Mouse (Mus musculus) kidney, postnatal 0 days (tissue): ENCODE data around the gene Cyp2a4. TPM values are rescaled to one million over a fixed set of nuclear protein-coding genes. Genes with fewer than 3 reads are reported as not detected.
"Not testable (repeated sequence)": the region's sequence is repeated elsewhere in the genome, so short reads cannot be mapped to it uniquely, and the experiment has no call there.

Experiments used
- ATAC-seq: fragments of 200-750 bp; cut with Nextera tagmentation; replicated peaks from 2 replicates; pipeline ENCODE4 v1.8.0; 2017; ENCODE audit warnings: low read depth, moderate number of reproducible peaks, moderate TSS enrichment, moderate library complexity; ENCODE audit not compliant: low FRiP score
- DNase-seq: peaks from one replicate; pipeline ENCODE4 v3.0.0-alpha.2; 2016; ENCODE audit warnings: low spot score
- H3K27ac ChIP-seq: fragments of 300-500 bp; sonication (generic); 2 replicates; pipeline ENCODE4 v1.5.1; 2014; ENCODE audit warnings: mild to moderate bottlenecking
- H3K27me3 ChIP-seq: fragments of 300-500 bp; sonication (generic); 2 replicates; pipeline ENCODE4 v1.6.1; 2014; ENCODE audit warnings: low read length, mixed read lengths; ENCODE audit not compliant: insufficient read depth
- H3K36me3 ChIP-seq: fragments of 300-500 bp; sonication (generic); 2 replicates; pipeline ENCODE4 v1.6.1; 2014; ENCODE audit warnings: low read length, mixed read lengths; ENCODE audit not compliant: insufficient read depth
- H3K4me1 ChIP-seq: fragments of 300-500 bp; sonication (generic); replicated peaks from 2 replicates; pipeline ENCODE4 v1.6.1; 2014; ENCODE audit warnings: antibody characterized with exemption, low read length, mixed read lengths; ENCODE audit not compliant: insufficient read depth
- H3K4me2 ChIP-seq: fragments of 300-500 bp; sonication (generic); 2 replicates; pipeline ENCODE4 v1.6.1; 2014; ENCODE audit warnings: mild to moderate bottlenecking, low read length, moderate library complexity, mixed read lengths
- H3K4me3 ChIP-seq: fragments of 300-500 bp; sonication (generic); replicated peaks from 2 replicates; pipeline ENCODE4 v1.5.1; 2014; ENCODE audit warnings: low read depth, low read length
- H3K9ac ChIP-seq: fragments of 300-500 bp; sonication (generic); 2 replicates; pipeline ENCODE4 v1.6.1; 2014; ENCODE audit warnings: low read depth, low read length
- H3K9me3 ChIP-seq: fragments of 300-500 bp; sonication (generic); replicated peaks from 2 replicates; pipeline ENCODE4 v1.6.1; 2016; ENCODE audit warnings: low read length, inconsistent platforms, mixed read lengths
- WGBS: fragments of 180-500 bp; shearing (Covaris S2); extraction: QIAGEN DNeasy Blood & Tissue Kit; methylation state at CpG from one replicate; pipeline ENCODE4 v1.1.7; 2014; 5-methylcytosine and 5-hydroxymethylcytosine counted together
- polyA plus RNA-seq: library from polyadenylated mRNA; unstranded; fragments of >200 nt; fragmentation: Nextera tagmentation; extraction: Ambion mirVana; gene quantifications from 2 replicates; pipeline ENCODE4 v1.2.1, GENCODE M21; 2015

Cyp2a4 gene
- polyA plus RNA-seq, 1 experiment from 2014 or later, result not detected

DNA sequence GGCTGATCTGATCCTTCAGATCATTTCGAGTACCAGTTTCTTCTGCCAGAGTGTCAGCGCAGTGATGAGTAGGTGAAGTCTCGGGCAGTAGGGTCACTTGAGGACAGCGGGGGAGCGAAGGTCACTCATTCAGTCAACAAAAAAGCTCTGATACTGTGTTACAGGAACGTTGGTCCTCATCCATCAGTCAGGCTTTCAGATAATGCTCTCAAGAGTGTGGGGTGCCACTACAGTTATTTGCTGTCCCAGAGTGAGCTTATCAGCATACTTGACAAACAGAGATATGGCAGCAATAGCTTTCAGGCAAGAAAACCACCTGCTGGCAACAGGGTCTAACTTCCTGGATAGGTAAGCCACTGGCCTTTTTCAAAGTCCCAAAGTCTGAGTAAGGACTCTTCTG lies 49.8 kb downstream of the Cyp2a4 start:
- not testable (repeated sequence) for H3K4me1 ChIP-seq, H3K4me3 ChIP-seq, H3K9ac ChIP-seq, H3K27me3 ChIP-seq, H3K36me3 ChIP-seq, ATAC-seq, DNase-seq, H3K4me2 ChIP-seq, H3K9me3 ChIP-seq, H3K27ac ChIP-seq
- WGBS, result 90% methylated on average over 4 of the region's 6 CpGs

Other genes with a start within 250 kb of the Cyp2a4 start
- not detected in 2 replicates for gene Cyp2b13, start 245.7 kb upstream of the Cyp2a4 start, polyA plus RNA-seq
- not detected in 2 replicates for gene Cyp2b9, start 133.8 kb upstream of the Cyp2a4 start, polyA plus RNA-seq
- gene Vmn1r184, start 46.8 kb upstream of the Cyp2a4 start, polyA plus RNA-seq, result not detected in 2 replicates
- gene Nlrp9c, start 96.5 kb downstream of the Cyp2a4 start, polyA plus RNA-seq, result not detected in 2 replicates
- gene Nlrp4a, start 127.9 kb downstream of the Cyp2a4 start, polyA plus RNA-seq, result not detected in 2 replicates
- gene Nlrp9a, start 227.9 kb downstream of the Cyp2a4 start, polyA plus RNA-seq, result not detected in 2 replicates